Mouse (Mus musculus) right cerebral cortex, postnatal 10 days (tissue): ENCODE data around the gene Tfpt.
"Not testable (repeated sequence)": the region's sequence is repeated elsewhere in the genome, so short reads cannot be mapped to it uniquely, and the experiment has no call there.

Source experiments
- DNase-seq, 2 experiments: peaks; one replicate each; pipeline ENCODE4 v3.0.0; 2021; ENCODE audit warnings: low spot score in 2 of 2

The Tfpt gene

GRCm38 (mm10) chr7:3617242-3617995 lies 12.3 kb downstream of the Tfpt start, which contains the start of gene Ndufa3:
Gene Ndufa3, plus strand, starts transcription at chr7:3617373.
- peak; percentile 94 to 95 for DNase-seq

DNA sequence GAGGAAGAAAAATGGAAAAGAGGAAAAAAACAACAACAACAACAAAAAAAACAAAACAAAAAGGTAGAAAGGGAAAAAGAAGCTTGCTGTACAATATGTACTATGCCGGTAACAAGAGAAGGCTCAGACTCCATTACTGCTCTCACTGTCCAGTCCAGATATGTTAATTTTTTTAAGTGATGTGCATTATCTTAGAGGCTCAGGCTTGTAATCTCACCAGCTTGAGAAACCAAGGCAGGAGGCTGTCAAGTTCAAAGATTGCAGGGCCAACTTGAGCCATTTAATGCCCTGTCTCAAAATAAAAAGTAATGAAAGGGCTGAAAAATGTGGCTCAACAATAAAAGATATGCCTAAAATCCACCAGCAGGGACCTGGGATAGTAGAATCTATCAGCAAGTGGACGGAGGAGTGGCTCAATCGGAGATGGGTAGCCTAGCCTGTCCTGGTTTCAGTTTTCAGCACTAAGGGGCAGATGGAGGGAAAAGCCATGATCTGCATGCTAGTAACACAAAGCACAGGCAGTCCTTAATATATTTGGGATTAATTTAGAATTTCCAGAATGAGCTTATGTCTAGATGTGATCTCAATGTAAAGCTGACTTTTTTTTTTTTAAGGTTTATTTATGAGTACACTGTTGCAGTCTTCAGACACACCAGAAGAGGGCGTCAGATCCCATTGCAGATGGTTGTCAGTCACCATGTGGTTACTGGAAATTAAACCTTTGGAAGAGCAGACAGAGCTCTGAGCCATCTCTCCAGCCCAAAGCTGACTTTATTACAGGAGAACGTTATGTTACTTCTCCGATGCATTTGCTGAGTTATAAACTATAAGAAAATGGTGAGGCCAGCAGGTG lies 13.1 kb downstream of the Tfpt start:
- DNase-seq = peak in 1 of 2 experiments; percentile 66

DNA sequence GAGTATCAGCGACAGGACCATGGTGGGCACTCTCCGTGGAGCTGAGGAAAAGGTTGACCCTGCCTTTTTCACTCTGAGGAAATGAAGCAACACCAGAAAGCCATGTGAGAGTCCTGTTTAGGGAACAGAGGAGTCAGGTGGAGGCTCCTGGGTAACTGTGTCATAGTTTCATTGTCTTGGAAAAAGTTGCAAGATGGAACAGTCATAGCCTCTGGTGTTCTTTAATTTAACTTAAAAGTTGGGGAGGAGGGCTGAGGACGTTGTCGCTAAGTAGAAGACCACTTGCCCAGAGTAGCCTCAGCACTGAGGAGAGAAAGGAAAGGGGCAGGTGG lies 13.7 kb downstream of the Tfpt start, which contains the start of gene Oscar:
Gene Oscar (minus strand): TSS at position 101 of the 332 bp plus-strand sequence.
- no peak for DNase-seq

GRCm38 (mm10) chr7:3614021-3614420 lies 15.7 kb downstream of the Tfpt start:
- no peak for DNase-seq

DNA sequence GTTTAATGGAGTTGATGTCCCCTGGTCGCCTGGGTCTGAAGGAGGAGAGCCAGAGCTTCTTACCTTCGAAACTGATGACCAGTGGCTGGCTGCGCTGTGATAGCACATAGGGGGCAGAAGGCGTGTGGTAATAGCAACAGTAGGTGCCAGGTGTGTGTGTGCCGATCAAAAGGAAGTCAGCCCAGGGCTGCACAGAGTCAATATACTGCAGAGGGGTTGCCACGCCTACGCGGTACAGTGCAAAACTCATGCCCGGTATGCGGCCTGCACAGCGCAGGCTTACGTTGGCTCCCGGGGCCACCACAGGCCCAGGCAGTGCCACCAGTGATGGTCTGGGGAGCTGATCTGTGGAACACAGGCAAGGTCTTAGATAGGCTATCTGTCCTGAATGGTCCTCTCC lies 18.7 kb downstream of the Tfpt start:
- DNase-seq = no peak

- no peak for DNase-seq
Observed at GRCm38 (mm10) chr7:3610437-3610836, 19.3 kb downstream of the Tfpt start.

GRCm38 (mm10) chr7:3609082-3609481 lies 20.6 kb downstream of the Tfpt start:
- DNase-seq = no peak

DNA sequence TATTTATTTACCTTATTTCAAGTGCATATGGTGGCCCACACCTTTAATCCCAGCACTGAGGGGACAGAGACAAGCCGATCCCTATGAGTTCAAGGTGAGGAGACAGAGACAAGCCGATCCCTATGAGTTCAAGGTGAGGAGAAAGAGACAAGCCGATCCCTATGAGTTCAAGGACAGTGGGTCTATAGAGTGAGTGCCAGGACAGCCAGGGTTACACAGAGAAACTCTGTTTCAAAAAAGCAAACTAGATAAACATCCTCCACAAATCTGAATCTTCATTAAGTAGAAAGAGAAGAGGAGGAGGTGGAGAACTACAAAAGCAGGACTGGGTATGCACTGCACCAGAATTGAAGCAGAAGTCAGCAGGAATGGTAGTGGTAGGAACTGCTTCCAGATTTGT lies 21.1 kb downstream of the Tfpt start:
- no peak for DNase-seq

- DNase-seq = no peak
Observed at GRCm38 (mm10) chr7:3607391-3607790, 22.3 kb downstream of the Tfpt start.

- no peak for DNase-seq
Observed at GRCm38 (mm10) chr7:3606798-3607197, 22.9 kb downstream of the Tfpt start.

DNA sequence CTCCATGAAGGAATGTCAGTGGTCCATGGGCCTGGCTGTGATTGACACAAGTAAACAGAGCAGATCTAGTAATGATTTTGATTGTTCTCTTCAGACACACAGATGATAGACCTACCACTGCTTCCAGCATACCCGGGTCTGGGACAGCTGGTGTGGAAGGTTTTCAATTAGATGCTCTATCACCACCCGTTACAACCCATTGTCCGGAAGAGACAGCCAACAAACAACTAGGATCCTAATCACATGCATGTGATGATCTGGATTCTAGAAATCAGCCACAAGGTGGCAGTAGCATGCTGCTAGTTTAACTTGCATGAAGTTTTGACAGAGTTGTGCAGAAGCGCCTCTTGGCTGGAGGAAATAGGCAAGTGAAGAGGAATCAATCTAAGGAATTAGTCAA lies 28.6 kb downstream of the Tfpt start:
- DNase-seq = peak; percentile 75 to 81

DNA sequence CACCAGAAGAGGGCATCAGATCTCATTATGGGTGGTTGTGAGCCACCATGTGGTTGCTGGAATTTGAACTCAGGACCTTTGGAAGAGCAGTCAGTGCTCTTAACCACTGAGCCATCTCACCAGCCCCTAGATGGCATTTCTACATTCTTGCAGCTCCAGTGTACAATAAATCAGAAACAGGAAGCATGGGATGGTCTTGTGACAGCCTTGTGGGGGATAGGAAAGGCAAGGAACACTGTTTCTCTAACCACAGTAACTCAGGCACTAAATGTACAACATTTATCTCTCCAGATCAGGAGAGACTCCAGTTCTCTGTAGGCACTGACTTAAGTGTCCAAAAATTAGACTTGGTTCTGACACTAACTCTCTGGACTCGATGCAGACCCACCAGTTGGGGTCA lies 32.0 kb downstream of the Tfpt start:
- DNase-seq = not testable (repeated sequence)

GRCm38 (mm10) chr7:3595146-3595545 lies 34.6 kb downstream of the Tfpt start:
- DNase-seq = no peak

DNA sequence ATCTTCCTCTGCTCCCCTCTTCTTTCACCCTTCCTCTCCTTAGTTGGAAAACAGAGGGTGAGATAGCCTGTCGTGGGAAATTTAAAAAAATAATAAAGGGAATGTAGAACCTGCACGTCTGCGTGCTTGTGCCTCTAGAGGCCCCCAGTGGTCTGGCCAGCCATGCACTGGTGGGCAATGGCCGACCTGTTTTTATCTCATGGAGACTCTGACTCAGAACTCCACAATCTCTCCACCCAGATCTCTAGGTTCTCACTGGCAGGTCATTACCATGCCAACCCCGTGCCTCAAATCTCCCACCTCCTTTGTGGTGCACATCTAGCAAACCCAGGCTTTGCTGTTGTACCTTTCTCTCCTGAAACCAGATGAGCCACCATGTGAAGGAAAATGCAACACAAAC lies 35.0 kb downstream of the Tfpt start:
- DNase-seq = no peak

DNA sequence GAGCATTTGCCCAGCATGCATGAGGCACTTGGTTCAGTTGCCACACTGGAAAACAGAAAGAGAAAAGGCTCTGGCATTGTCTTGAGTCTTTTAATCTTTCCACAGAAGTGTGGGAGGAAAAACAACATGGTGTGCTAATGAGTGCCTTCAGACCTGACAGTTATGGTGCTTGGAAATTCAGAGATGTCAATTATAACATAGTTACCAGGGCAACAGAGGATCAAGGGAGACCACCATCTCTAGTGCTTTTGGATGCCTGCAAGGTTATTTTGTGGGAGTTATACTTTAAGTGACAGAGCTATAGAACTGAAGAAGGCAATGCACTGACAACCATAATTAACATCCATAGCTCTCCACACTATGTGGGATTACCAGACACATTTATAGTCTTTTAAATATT lies 35.9 kb downstream of the Tfpt start:
- no peak for DNase-seq

DNA sequence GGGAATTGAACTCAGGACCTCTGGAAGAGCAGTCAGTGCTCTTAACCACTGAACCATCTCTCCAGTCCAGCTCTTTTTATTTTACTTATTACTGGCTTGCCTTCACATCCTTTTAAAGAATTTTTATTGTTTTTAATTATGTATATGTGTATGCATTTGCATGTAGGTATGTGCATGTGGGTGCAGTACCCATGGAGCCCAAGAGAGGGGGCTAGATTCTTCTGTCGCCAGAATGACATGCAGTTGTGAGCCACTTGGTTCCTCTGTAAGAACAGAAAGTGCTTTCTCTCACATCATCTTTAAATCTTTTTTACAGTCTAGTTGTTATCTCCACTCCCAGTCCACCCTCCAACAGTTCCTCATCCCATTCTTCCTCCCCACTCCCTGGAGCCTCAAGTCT lies 38.2 kb downstream of the Tfpt start:
- no peak for DNase-seq

- no peak for DNase-seq
Observed at GRCm38 (mm10) chr7:3590550-3590949, 39.2 kb downstream of the Tfpt start.

- DNase-seq = no peak
Observed at GRCm38 (mm10) chr7:3587292-3587691, 42.4 kb downstream of the Tfpt start.

- no peak for DNase-seq
Observed at GRCm38 (mm10) chr7:3586255-3586654, 43.5 kb downstream of the Tfpt start.

DNA sequence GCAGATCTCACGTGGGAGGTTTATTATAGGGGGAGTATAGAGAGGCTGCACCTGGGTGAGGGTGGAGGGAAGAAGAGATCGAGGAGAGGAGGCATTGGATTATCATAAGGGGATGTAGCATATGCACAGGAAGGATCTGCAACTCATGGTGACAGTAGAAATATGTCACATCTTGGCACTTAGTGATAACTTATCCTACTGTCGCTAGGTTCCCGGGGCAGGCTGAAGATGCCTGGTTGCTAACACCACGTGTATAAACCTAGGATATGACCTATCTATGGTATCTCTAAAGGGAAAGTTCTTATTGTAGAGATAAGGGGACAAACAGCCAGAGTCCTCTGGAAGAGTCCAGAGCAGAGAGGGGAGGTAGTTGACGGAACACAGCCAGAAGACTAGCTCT lies 44.0 kb downstream of the Tfpt start:
- no peak for DNase-seq

- no peak for DNase-seq
Observed at GRCm38 (mm10) chr7:3580029-3580428, 49.7 kb downstream of the Tfpt start.

DNA sequence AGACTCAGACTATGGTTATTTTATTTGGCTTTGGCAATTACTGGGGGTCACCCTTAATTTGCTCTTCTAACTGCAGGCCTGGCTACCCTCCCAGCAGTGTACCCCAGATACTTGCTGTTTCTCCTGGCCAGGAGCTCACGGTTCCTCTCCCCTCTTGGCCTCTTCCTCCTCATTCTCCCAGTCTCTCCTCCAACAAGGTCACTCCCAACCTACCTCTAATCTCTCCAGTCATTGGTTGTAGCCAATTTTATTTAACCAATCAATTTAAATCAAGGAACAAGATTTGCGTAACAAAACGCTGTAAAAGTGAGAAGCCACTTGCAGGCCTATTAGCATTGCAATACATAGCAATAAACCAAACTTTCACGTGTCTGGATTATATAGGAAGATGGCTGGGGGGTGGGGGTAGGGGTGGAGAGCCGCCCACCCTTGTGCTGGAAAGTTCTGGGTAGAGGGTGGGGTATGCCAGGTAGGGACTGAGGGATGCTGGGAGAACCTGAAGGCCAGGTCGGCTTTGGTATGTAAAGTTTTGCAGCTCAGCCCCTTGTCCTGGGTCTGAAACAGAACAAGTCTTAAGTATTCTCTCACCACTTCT lies 50.7 kb downstream of the Tfpt start:
- DNase-seq = no peak

- no peak for DNase-seq
Observed at GRCm38 (mm10) chr7:3578196-3578595, 51.5 kb downstream of the Tfpt start.
